Mouse (Mus musculus) liver, postnatal 0 days (tissue): ENCODE data around the gene Naa20.

Experiments used
- CTCF ChIP-seq: sonication (generic); IDR thresholded peaks from 2 replicates; pipeline ENCODE4 v1.5.1; 2016; ENCODE audit warnings: antibody characterized with exemption, low read depth
- EP300 ChIP-seq: IDR thresholded peaks from 2 replicates; pipeline ENCODE4 v1.6.1; 2016; ENCODE audit warnings: antibody characterized with exemption, low read depth, mild to moderate bottlenecking

DNA sequence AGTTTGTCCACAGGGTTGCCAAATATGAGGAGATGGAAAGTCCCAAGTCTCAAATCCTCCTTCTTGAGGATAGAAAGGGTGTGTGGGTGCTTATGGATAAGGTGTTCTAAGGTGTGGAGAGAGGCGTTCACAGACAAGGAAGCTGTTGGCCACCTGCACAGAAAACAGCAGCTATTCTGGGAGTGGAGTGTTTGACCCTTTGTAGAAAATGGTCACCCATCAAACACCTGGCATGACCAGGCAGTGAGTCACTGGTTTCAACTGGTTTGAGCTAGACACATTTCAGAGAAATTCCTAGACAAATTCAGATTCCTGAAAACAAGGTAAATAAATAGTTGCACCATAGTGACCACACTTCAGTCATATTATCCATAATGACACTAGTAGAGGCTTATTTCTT lies 29.8 kb upstream of the Naa20 start:
- no peak for TF ChIP-seq CTCF
- TF ChIP-seq EP300, result no peak
